Mouse (Mus musculus): ENCODE data around the gene Myh13.

The Myh13 gene

DNA sequence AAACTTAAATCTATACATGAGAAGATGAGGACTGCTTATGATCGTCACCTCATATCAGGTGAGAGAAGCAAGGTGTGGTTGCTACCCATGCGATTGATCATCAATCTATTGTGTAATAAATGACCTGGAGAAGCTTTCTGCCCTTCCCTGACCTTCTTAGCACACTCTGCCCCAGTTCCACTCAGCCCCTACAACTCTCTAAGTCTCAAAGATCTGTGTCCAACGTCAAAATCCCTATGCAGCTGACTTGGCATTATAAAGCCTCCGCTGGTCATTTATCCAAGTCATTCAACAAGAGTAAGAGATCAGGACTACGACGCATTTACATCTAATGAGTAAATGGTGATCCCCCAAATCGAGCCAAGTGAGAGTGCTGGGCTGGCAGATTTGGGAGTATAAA lies at the start of gene Myh13:
TSS of gene Myh13 (plus strand) at position 301 of the 400 bp plus-strand sequence.
- ATAC-seq (ENCODE audit: low TSS enrichment) = no peak

GRCm38 (mm10) chr11:67276601-67277174 lies 44.8 kb upstream of the Myh13 start, which contains the start of gene Myh8:
Gene Myh8, plus strand, starts transcription at chr11:67277124.
- ATAC-seq (ENCODE audit: low TSS enrichment) = no peak

DNA sequence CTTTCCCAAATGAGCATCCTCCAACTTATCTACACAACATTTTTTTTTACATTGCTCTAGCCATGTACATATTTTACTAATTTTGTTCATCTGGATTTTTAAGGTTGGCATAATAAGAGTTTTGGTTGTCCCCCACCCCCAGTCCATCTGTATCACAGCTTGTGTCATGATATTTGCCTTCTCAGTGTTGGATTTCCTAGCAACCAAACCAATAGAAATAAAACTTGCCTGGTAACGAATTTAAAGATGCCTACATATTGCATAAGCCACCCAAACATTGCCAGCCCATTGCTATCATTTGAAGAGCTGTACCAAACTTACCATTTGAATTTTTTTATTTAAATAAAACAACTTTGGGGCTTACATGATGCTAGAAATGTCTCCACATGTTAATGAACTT lies 28.0 kb upstream of the Myh13 start:
- ATAC-seq (ENCODE audit: low TSS enrichment) = peak; percentile 73

DNA sequence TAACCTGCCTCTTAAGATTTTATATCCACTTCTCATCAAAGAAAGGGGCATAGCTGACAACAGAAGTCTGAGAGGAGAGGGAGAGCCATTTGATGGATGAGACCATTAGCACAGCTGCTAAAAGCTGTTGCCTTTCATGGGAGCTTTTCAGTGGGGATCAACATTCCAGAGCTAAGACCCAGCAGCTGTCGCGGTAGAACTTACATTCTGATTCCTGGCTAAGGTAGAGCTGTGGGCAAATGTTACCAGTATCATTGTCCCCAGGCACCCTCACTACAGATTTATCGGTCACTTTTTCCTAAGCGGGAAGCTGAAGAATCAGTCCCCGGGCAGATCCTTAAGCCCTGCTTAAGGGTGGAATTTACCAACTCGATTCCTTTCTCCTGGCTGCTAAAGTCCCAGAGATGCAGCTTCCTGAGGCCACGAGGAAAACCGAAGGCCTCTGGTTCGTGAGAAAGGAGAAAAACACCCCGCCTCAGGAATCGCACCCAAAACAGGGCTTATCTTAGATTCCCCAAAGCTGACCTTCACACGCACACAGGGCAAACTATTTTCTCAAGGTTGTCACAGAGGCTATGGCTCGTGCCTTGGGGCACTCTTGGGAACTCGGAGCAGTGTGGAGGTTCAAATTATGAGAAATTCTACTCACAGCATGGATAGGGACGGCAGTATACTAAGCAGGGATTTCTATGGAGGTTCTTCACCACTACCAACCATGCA lies 7.6 kb upstream of the Myh13 start:
- ATAC-seq (ENCODE audit: low TSS enrichment) = no peak

DNA sequence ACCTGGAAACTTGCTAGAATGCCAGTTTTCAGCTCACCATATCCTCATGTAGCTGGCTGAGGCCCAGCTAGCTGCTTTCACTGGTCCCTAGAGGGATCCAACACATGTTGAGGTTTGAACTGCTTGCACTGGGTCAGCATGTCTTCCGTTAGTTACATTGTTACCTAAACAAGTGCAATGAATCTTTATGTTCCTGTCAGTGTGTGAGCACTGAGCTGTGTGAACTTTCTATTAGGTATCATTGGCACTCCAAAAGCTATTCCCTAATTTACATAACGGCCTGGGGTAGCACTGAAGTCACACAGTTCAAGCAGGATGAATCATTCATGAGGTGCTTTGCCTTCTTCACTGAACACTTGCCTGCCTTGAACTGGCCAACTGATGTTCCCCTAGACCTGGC lies 5.1 kb downstream of the Myh13 start:
- ATAC-seq (ENCODE audit: low TSS enrichment) = no peak

DNA sequence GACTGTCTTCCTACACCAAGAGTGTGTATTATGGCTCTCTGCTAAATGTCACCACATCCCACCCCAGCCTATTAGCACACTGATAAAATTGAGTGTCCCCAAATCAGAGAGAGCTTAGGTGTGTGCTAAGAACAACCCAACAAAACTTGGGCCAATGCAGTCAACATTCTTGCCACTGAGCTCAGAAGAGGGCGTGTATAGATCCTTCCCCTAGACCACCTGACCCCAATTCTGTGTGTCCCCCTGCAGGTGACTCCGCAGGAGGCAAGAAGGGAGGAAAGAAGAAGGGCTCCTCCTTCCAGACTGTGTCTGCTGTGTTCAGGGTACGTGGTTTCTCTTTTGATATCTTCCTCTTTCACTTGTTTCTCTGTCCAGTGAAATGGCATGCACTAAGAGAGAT lies 23.1 kb downstream of the Myh13 start:
- ATAC-seq (ENCODE audit: low TSS enrichment) = no peak

- no peak for ATAC-seq (ENCODE audit: low TSS enrichment)
These were observed 23.9 kb downstream of the Myh13 start for GRCm38 (mm10) chr11:67345186-67345855.

GRCm38 (mm10) chr11:67345856-67346236 lies 24.4 kb downstream of the Myh13 start:
- ATAC-seq (ENCODE audit: low TSS enrichment) = no peak

DNA sequence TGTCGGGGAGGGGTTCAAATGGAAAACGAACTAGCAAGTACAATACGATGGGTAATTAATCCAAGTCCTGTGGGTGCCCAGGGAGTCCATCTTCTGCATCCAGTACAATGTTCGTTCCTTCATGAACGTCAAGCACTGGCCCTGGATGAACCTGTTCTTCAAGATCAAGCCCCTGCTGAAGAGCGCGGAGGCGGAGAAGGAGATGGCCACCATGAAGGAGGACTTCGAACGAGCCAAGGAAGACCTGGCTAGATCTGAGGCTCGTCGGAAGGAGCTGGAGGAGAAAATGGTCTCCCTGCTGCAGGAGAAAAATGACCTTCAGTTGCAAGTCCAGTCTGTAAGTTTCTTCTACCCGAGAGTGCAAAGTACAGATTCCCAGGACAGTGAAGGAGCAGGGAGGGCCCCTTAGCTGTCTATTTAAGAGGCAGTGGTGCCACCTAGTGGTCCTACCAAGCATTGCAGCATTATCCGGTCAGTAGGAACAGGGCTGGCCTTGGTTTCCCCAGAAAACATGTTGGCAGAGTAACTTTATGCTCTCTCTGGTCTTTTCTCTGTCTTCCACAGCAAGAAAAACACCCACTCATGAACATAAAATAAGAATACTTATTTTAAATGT lies 28.8 kb downstream of the Myh13 start:
- ATAC-seq (ENCODE audit: low TSS enrichment) = peak; percentile 87

- ATAC-seq (ENCODE audit: low TSS enrichment) = no peak
These were observed 31.6 kb downstream of the Myh13 start for GRCm38 (mm10) chr11:67353011-67353410.

DNA sequence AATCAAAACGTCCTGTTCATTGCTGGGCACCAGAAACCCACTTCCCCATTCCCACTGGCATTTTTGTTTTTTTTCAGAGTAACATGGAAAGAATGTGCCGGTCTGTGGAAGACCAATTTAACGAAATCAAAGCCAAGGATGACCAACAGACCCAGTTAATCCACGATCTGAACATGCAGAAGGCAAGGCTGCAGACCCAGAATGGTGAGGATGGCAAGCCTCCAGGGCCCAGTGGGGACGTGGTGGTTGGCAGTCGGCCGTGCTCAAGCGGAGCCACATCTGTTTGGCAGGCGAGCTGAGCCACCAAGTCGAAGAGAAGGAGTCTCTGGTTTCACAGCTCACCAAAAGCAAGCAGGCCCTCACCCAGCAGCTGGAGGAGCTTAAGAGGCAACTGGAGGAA lies 36.6 kb downstream of the Myh13 start:
- ATAC-seq (ENCODE audit: low TSS enrichment) = no peak

DNA sequence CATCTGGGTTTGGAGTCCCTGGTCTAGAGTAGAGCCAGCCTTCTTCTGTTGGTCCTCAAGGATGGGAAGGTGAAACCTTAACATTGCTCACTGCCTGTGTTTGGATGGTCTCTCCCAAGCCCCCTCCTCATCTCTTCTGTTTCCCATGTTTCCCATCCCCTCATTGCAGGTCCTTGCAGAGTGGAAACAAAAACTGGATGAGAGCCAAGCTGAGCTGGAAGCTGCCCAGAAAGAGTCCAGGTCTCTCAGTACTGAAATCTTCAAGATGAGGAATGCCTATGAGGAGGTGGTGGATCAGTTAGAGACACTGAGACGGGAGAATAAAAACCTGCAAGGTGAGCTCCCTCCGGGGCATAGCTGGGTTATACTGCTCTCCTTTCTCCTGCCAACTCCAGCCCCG lies 40.8 kb downstream of the Myh13 start:
- ATAC-seq (ENCODE audit: low TSS enrichment) = no peak

- ATAC-seq (ENCODE audit: low TSS enrichment) = no peak
These were observed 43.1 kb downstream of the Myh13 start for GRCm38 (mm10) chr11:67364551-67364950.

GRCm38 (mm10) chr11:67364986-67365721 lies 43.7 kb downstream of the Myh13 start:
- no peak for ATAC-seq (ENCODE audit: low TSS enrichment)

DNA sequence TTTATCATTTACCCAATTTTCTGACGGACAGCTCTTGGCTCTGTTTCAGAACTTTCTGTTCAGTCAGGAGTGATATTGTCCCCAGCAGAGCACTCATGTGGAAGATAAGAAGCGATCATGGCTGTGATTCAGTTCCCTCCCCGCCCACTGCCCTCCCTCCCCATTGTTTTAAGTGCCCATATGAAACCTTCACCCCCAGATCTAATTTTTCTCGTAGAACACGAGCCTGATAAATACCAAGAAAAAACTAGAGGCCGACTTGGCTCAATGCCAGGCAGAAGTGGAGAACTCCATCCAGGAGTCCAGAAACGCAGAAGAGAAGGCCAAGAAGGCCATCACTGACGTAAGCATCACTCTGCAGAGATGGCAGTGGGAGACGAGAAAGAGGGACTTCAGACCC lies 45.5 kb downstream of the Myh13 start:
- ATAC-seq (ENCODE audit: low TSS enrichment) = no peak

GRCm38 (mm10) chr11:67373333-67373732 lies 51.9 kb downstream of the Myh13 start:
- ATAC-seq (ENCODE audit: low TSS enrichment) = peak; percentile 93

- ATAC-seq (ENCODE audit: low TSS enrichment) = no peak
These were observed 54.9 kb downstream of the Myh13 start for GRCm38 (mm10) chr11:67376308-67376707.

GRCm38 (mm10) chr11:67379703-67380510 lies 58.4 kb downstream of the Myh13 start:
- no peak for ATAC-seq (ENCODE audit: low TSS enrichment)

DNA sequence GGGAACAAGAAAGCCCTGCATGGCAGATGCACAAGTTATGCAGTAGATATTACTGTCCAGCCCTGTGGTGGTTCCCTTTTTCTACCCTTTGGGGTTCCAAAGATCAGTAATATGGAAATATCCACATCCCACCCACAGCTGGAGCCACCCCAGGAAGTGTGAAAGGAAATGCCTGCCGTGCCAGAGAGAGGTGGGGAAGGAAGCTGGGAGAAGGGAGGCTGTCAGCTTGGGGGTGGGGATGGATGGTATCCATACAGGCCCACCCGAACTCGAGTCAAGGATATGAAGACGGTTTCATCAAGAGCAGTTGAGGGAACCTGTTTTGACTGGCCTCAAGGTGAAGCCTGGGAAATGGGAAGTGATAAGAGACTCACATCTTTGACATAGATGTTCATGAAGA lies 60.4 kb downstream of the Myh13 start:
- no peak for ATAC-seq (ENCODE audit: low TSS enrichment)

DNA sequence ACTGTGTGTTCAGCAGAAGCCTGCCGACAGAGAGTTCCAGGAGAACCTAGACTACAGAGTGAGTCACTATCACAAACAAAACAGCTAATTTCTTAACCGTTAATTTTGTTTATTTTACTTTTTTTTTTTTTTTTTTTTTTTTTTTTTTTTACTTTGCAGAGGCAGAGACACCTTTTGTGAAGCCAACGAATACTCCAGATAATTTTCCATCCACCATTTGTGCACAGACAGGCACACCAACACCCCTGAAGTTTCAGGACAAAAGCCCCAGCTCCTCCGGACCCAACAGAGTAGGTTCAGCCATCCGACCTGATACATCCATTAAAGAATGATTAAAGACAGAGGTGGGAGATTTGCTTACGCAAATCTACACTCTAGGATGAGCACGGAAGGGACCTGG lies 63.2 kb downstream of the Myh13 start:
- ATAC-seq (ENCODE audit: low TSS enrichment) = no peak

DNA sequence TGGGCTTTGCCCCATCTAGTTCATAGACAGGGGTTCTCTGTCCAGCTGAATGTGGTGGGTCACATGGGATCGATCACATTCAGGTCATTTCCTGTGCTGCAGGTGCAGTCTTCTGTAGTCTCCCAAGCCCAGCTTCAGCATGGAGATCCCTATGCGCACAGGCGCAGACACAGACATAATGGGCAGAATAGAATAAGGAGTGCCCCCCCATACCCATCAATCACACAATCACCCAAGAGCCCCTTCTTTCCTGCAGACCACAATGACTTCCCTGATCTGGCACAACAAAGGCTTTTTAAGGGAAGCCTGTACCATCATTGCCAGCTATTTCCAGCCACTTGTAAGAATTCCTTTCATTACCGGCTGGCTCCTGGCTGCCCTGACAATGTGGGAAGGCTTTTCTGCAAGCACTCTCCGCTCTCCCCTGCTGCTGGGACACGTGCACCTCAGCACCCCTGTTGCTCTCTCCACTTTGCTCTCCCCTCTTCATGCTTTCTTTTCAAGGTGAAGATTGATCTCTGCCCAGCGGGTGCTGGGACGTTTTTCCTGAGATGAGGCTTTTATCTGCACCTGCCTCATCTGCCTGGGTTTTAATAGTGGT lies 65.5 kb downstream of the Myh13 start:
- no peak for ATAC-seq (ENCODE audit: low TSS enrichment)
